Mouse (Mus musculus): ENCODE results near the gene Cela3a. TPM values are rescaled to one million over a fixed set of nuclear protein-coding genes. Genes with fewer than 3 reads are reported as not detected.

Gene Cela3a
- polyA plus RNA-seq (2014; fragmentation: Illumina TruSeq; extraction: RNeasy Lipid Tissue Mini Kit (QIAGEN cat#74804); ENCODE audit: low read depth, low replicate concordance), result not detected

DNA sequence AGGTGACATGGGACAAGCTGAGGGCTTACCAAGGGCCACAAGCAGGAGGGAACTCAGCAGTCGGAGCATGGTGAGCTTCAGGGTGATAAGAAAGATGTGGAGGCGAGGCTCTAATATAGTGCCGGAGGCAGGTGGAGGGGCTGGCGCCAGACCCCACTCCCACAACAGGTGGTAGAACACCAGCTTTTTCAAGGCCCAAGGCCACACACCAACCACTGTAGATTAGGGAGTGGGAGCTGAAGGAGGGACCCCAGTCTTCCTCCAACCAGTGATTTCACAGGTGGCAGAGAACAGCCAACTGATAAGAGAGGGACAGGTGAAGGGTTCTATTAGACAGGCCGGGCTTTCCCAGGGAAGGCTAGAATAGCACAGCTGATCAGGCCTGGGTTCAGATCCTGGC lies at the start of gene Cela3a:
Gene Cela3a, minus strand, starts transcription at position 101 of the 400 bp plus-strand sequence.

DNA sequence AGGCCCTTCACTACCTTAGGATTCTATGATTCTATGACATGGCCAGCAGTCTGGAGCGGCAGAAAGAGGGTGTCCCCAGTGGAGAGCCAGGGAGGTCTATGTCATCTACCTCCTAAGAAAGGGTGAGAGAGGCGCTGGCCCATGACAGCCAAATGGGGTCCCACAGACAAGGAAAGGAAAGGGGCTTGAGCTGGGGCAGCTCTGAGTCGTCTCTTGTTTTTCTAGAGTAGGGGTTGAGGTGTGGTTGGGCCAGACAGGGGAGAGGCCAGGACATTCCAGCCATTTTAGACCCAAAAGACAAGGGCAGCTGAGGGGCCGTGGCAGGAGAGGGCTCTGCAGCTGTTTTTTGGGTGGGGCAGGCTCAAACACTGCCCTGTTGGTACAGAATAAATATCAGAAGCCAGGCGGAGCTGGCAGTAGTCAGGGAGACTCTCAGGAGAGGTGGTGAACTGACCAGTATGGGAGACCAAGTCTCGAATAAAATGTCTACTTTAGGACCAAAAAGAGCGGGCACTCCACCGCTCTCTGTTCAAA lies 43.7 kb upstream of the Cela3a start, which contains the start of gene 1700013G24Rik:
Gene 1700013G24Rik, plus strand, starts transcription at position 51 of the 534 bp plus-strand sequence.

DNA sequence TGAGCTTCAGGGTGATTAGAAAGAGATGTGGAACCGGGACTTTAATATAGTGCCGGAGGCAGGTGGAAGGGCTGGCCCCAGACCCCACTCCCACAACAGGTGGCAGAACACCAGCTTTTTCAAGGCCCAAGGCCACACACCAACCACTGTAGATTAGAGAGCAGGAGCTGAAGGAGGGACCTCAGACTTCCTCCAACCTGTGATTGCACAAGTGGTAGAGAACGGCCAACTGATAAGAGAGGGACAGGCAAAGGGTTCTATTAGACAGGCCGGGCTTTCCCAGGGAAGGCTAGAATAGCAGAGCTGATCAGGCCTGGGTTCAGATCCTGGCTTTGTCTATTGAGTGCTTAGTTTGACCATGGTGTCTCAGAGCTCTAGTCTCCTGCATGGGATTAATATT lies 20.9 kb upstream of the Cela3a start, which contains the start of gene Cela3b:
Gene Cela3b, minus strand, starts transcription at position 39 of the 400 bp plus-strand sequence.

DNA sequence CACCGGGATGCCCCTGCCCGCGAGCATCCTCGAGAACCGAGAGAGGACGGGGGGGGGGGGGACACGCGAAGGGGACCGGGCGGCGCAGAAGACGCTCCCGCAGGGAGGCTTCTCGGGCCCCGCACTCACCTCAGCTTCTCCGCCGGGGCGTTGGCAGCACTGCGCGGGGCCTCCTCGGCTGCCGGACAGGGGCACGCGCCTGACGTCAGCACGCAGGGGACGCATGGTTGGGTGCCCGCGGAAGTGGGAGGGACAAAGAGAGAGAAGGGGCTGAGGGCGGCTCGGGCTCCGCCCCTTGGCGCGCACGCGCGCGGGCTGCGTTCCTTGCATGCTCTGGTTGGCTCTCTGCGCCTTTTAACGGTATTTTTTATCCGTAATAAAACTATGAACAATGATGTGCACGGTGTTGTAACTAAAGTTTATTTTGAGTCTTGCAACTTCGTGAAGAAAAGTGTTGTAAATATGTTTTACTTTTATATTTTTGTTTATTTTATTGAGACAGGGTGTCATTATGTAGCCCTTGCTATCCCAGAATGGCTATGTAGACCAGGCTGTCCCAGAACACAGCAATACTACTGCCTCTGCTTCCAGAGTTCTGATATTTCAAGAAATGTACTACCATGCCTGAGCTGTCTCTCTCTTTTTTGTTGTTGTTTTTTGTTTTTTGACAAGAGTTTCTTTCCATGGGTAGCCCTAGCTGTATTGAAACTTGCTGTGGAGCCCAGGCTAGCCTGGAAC lies 51.9 kb downstream of the Cela3a start, which contains the start of gene Cdc42:
Gene Cdc42, minus strand, starts transcription at position 204 of the 738 bp plus-strand sequence.

Other genes starting within 250 kb of the Cela3a start
- gene Wnt4, start 132.3 kb downstream of the Cela3a start, polyA plus RNA-seq (2014; fragmentation: Illumina TruSeq; extraction: RNeasy Lipid Tissue Mini Kit (QIAGEN cat#74804); ENCODE audit: low read depth, low replicate concordance), result not detected
- 209 TPM for gene Cdc42, start 52.1 kb downstream of the Cela3a start, polyA plus RNA-seq (2014; fragmentation: Illumina TruSeq; extraction: RNeasy Lipid Tissue Mini Kit (QIAGEN cat#74804); ENCODE audit: low read depth, low replicate concordance)
- gene Cela3b, start 20.7 kb upstream of the Cela3a start, polyA plus RNA-seq (2014; fragmentation: Illumina TruSeq; extraction: RNeasy Lipid Tissue Mini Kit (QIAGEN cat#74804); ENCODE audit: low read depth, low replicate concordance), result not detected
- gene 1700013G24Rik, start 43.5 kb upstream of the Cela3a start, polyA plus RNA-seq (2014; fragmentation: Illumina TruSeq; extraction: RNeasy Lipid Tissue Mini Kit (QIAGEN cat#74804); ENCODE audit: low read depth, low replicate concordance), result 19.4 TPM
- 0.03 TPM for gene Hspg2, start 59.0 kb upstream of the Cela3a start, polyA plus RNA-seq (2014; fragmentation: Illumina TruSeq; extraction: RNeasy Lipid Tissue Mini Kit (QIAGEN cat#74804); ENCODE audit: low read depth, low replicate concordance)
- gene Ldlrad2, start 164.8 kb upstream of the Cela3a start, polyA plus RNA-seq (2014; fragmentation: Illumina TruSeq; extraction: RNeasy Lipid Tissue Mini Kit (QIAGEN cat#74804); ENCODE audit: low read depth, low replicate concordance), result not detected
- 66.2 TPM for gene Usp48, start 184.0 kb upstream of the Cela3a start, polyA plus RNA-seq (2014; fragmentation: Illumina TruSeq; extraction: RNeasy Lipid Tissue Mini Kit (QIAGEN cat#74804); ENCODE audit: low read depth, low replicate concordance)